Mouse (Mus musculus) CD4-positive helper T cell, adult 2 months (primary cell): ENCODE data around the gene Tap1.
"Not testable (repeated sequence)": the region's sequence is repeated elsewhere in the genome, so short reads cannot be mapped to it uniquely, and the experiment has no call there.

Experiments used
- DNase-seq: peaks from one replicate; pipeline ENCODE4 v3.0.0-alpha.2; 2012; ENCODE audit warnings: low read depth, missing footprints, low spot score

Gene Tap1

GRCm38 (mm10) chr17:34232021-34232420 lies 44.7 kb downstream of the Tap1 start:
- DNase-seq: not testable (repeated sequence)

- DNase-seq: peak; percentile 93
These were observed 47.6 kb downstream of the Tap1 start for GRCm38 (mm10) chr17:34234926-34235325.

GRCm38 (mm10) chr17:34236691-34237090 lies 49.3 kb downstream of the Tap1 start:
- no peak for DNase-seq

GRCm38 (mm10) chr17:34237741-34238140 lies 50.4 kb downstream of the Tap1 start:
- no peak for DNase-seq

- peak; percentile 86 for DNase-seq
These were observed 51.4 kb downstream of the Tap1 start, which contains the start of gene H2-Ob for GRCm38 (mm10) chr17:34238706-34239105. Gene H2-Ob (plus strand): TSS chr17:34238903.

GRCm38 (mm10) chr17:34239601-34240041 lies 52.3 kb downstream of the Tap1 start:
- DNase-seq: peak; percentile 53

GRCm38 (mm10) chr17:34240366-34240765 lies 53.0 kb downstream of the Tap1 start:
- no peak for DNase-seq

- DNase-seq: no peak
These were observed 53.6 kb downstream of the Tap1 start for GRCm38 (mm10) chr17:34240916-34241315.

GRCm38 (mm10) chr17:34244656-34245055 lies 57.3 kb downstream of the Tap1 start:
- DNase-seq: no peak
